Mouse (Mus musculus): Measurements from ENCODE around the gene Prl7d1. TPM values are rescaled to one million over a fixed set of nuclear protein-coding genes. Genes with fewer than 3 reads are reported as not detected.

Prl7d1 gene
- not detected in 2 replicates for polyA plus RNA-seq (2015; fragmentation: Nextera tagmentation; extraction: Ambion mirVana)

GRCm38 (mm10) chr13:27716636-27717035 is at the start of gene Prl7d1:
Gene Prl7d1 (minus strand): TSS chr13:27716736.

DNA sequence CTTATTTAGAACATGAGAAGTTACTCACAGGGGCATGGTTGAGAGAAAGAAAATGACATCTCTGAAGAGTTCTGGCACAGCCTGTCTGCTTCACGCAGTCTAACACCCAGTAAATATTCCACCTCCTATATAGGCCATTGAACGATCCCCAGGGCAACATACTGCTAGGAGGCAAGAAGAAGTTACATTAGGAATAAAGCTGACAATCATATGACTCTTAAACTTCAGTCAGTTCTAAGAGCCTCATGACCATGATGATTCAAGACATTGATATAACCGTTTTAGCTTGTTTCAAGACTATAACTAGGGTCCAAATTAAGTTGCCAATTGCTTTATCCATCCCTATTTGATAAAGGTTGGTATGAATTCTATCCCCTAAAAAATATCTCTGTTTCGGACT is 48.6 kb downstream of the Prl7d1 start, which contains the start of gene Prl7a2:
Prl7a2 (minus strand) TSS at position 101 of the 400 bp plus-strand sequence.

Other genes starting within 250 kb of the Prl7d1 start
- gene Prl8a8, start 203.5 kb downstream of the Prl7d1 start, polyA plus RNA-seq (2015; fragmentation: Nextera tagmentation; extraction: Ambion mirVana), result not detected in 2 replicates
- not detected in 2 replicates for gene Prl8a9, start 152.1 kb downstream of the Prl7d1 start, polyA plus RNA-seq (2015; fragmentation: Nextera tagmentation; extraction: Ambion mirVana)
- not detected in 2 replicates for gene Prl8a1, start 134.6 kb downstream of the Prl7d1 start, polyA plus RNA-seq (2015; fragmentation: Nextera tagmentation; extraction: Ambion mirVana)
- not detected in 2 replicates for gene Prl7b1, start 106.2 kb downstream of the Prl7d1 start, polyA plus RNA-seq (2015; fragmentation: Nextera tagmentation; extraction: Ambion mirVana)
- gene Prl7a1, start 74.2 kb downstream of the Prl7d1 start, polyA plus RNA-seq (2015; fragmentation: Nextera tagmentation; extraction: Ambion mirVana), result not detected in 2 replicates
- not detected in 2 replicates for gene Prl7a2, start 48.7 kb downstream of the Prl7d1 start, polyA plus RNA-seq (2015; fragmentation: Nextera tagmentation; extraction: Ambion mirVana)
- gene Prl7c1, start 64.1 kb upstream of the Prl7d1 start, polyA plus RNA-seq (2015; fragmentation: Nextera tagmentation; extraction: Ambion mirVana), result not detected in 2 replicates
- gene Prl2a1, start 84.9 kb upstream of the Prl7d1 start, polyA plus RNA-seq (2015; fragmentation: Nextera tagmentation; extraction: Ambion mirVana), result not detected in 2 replicates
- not detected in 2 replicates for gene Prl2c1, start 132.6 kb upstream of the Prl7d1 start, polyA plus RNA-seq (2015; fragmentation: Nextera tagmentation; extraction: Ambion mirVana)